Mouse (Mus musculus) heart, adult 11 months (tissue): ENCODE data around the gene 4833427G06Rik.
"Not testable (repeated sequence)": the region's sequence is repeated elsewhere in the genome, so short reads cannot be mapped to it uniquely, and the experiment has no call there.

Experiments
- DNase-seq: peaks from one replicate; pipeline ENCODE4 v3.0.0; 2022

Gene 4833427G06Rik

GRCm38 (mm10) chr9:51101756-51102425, at the start of gene 4833427G06Rik:
TSS of gene 4833427G06Rik (minus strand) at chr9:51102078.
- DNase-seq: peak; percentile 92

- DNase-seq: peak; percentile 86
Observed at GRCm38 (mm10) chr9:51147294-51147693, 45.4 kb upstream of the 4833427G06Rik start.

GRCm38 (mm10) chr9:51146496-51146895, 44.6 kb upstream of the 4833427G06Rik start:
- DNase-seq: no peak

- peak; percentile 62 for DNase-seq
Observed at GRCm38 (mm10) chr9:51144218-51144617, 42.3 kb upstream of the 4833427G06Rik start.

- DNase-seq: no peak
Observed at GRCm38 (mm10) chr9:51143437-51143836, 41.6 kb upstream of the 4833427G06Rik start.

GRCm38 (mm10) chr9:51140711-51141110, 38.8 kb upstream of the 4833427G06Rik start:
- DNase-seq: peak; percentile 58

- DNase-seq: not testable (repeated sequence)
Observed at GRCm38 (mm10) chr9:51139401-51139800, 37.5 kb upstream of the 4833427G06Rik start.

GRCm38 (mm10) chr9:51138301-51138700, 36.4 kb upstream of the 4833427G06Rik start:
- DNase-seq: no peak

- DNase-seq: peak; percentile 11
Observed at GRCm38 (mm10) chr9:51137836-51138235, 36.0 kb upstream of the 4833427G06Rik start.

- peak; percentile 37 for DNase-seq
Observed at GRCm38 (mm10) chr9:51137432-51137831, 35.6 kb upstream of the 4833427G06Rik start.

- DNase-seq: peak; percentile 72
Observed at GRCm38 (mm10) chr9:51136985-51137384, 35.1 kb upstream of the 4833427G06Rik start.

- DNase-seq: peak; percentile 80
Observed at GRCm38 (mm10) chr9:51114767-51115166, 12.9 kb upstream of the 4833427G06Rik start.

GRCm38 (mm10) chr9:51105751-51106150, 3.9 kb upstream of the 4833427G06Rik start:
- DNase-seq: no peak

- DNase-seq: peak; percentile 89
Observed at GRCm38 (mm10) chr9:51103808-51104514, 2.1 kb upstream of the 4833427G06Rik start.

GRCm38 (mm10) chr9:51102963-51103807, 1.3 kb upstream of the 4833427G06Rik start:
- DNase-seq: peak; percentile 92

- DNase-seq: no peak
Observed at GRCm38 (mm10) chr9:51096306-51096705, 5.6 kb downstream of the 4833427G06Rik start.

GRCm38 (mm10) chr9:51093697-51094096, 8.2 kb downstream of the 4833427G06Rik start:
- DNase-seq: no peak

GRCm38 (mm10) chr9:51081614-51082013, 20.3 kb downstream of the 4833427G06Rik start:
- DNase-seq: peak; percentile 59

GRCm38 (mm10) chr9:51076979-51077315, 24.9 kb downstream of the 4833427G06Rik start, which contains the start of gene Layn:
TSS of gene Layn (minus strand) at chr9:51077094.
- peak; percentile 99 for DNase-seq

GRCm38 (mm10) chr9:51076300-51076978, 25.4 kb downstream of the 4833427G06Rik start:
- peak; percentile 96 for DNase-seq

- peak; percentile 97 for DNase-seq
Observed at GRCm38 (mm10) chr9:51075780-51076179, 26.1 kb downstream of the 4833427G06Rik start.

GRCm38 (mm10) chr9:51070801-51071200, 31.1 kb downstream of the 4833427G06Rik start:
- DNase-seq: peak; percentile 79

GRCm38 (mm10) chr9:51068202-51068601, 33.7 kb downstream of the 4833427G06Rik start:
- DNase-seq: peak; percentile 50
